Mouse (Mus musculus) liver, postnatal 0 days (tissue): ENCODE data around the gene Fndc9. TPM values are rescaled to one million over a fixed set of nuclear protein-coding genes. Genes with fewer than 3 reads are reported as not detected.

Experiments
- ATAC-seq: fragments of 200-750 bp; cut with Nextera tagmentation; 2 replicates; pipeline ENCODE4 v1.8.0; 2017; ENCODE audit warnings: mild to moderate bottlenecking, moderate library complexity
- DNase-seq: peaks from one replicate; pipeline ENCODE4 v3.0.0-alpha.2; 2016
- H3K27ac ChIP-seq: fragments of 300-500 bp; sonication (generic); 2 replicates; pipeline ENCODE4 v1.5.1; 2014; ENCODE audit warnings: antibody characterized with exemption, moderate library complexity, mild to moderate bottlenecking, low read depth
- H3K27me3 ChIP-seq: fragments of 300-500 bp; sonication (generic); 2 replicates; pipeline ENCODE4 v1.6.1; 2014; ENCODE audit warnings: low read length, control low read depth, mixed read lengths; ENCODE audit not compliant: insufficient read depth
- H3K36me3 ChIP-seq: fragments of 300-500 bp; sonication (generic); replicated peaks from 2 replicates; pipeline ENCODE4 v1.6.1; 2014; ENCODE audit warnings: mild to moderate bottlenecking, control low read depth, low read length, moderate library complexity, mixed read lengths; ENCODE audit not compliant: insufficient read depth
- H3K4me1 ChIP-seq: fragments of 300-500 bp; sonication (generic); 2 replicates; pipeline ENCODE4 v1.6.1; 2014; ENCODE audit warnings: antibody characterized with exemption, mild to moderate bottlenecking, control low read depth; ENCODE audit not compliant: insufficient read depth
- H3K4me2 ChIP-seq: fragments of 300-500 bp; sonication (generic); 2 replicates; pipeline ENCODE4 v1.6.1; 2014; ENCODE audit warnings: low read depth, mild to moderate bottlenecking, low read length, moderate library complexity, mixed read lengths
- H3K4me3 ChIP-seq: fragments of 300-500 bp; sonication (generic); 2 replicates; pipeline ENCODE4 v1.5.1; 2014; ENCODE audit warnings: low read depth, low read length
- H3K9ac ChIP-seq: fragments of 300-500 bp; sonication (generic); replicated peaks from 2 replicates; pipeline ENCODE4 v1.6.1; 2014; ENCODE audit warnings: mild to moderate bottlenecking, moderate library complexity
- H3K9me3 ChIP-seq: fragments of 300-500 bp; sonication (generic); 2 replicates; pipeline ENCODE4 v1.6.1; 2016; ENCODE audit warnings: mild to moderate bottlenecking, control low read depth, low read length, mixed read lengths
- CTCF ChIP-seq: sonication (generic); IDR thresholded peaks from 2 replicates; pipeline ENCODE4 v1.5.1; 2016; ENCODE audit warnings: antibody characterized with exemption, low read depth
- EP300 ChIP-seq: IDR thresholded peaks from 2 replicates; pipeline ENCODE4 v1.6.1; 2016; ENCODE audit warnings: antibody characterized with exemption, low read depth, mild to moderate bottlenecking
- WGBS: fragments of 180-500 bp; shearing (Covaris S2); extraction: QIAGEN DNeasy Blood & Tissue Kit; methylation state at CpG from one replicate; pipeline ENCODE4 v1.1.7; 2014; ENCODE audit not compliant: insufficient replicate concordance; 5-methylcytosine and 5-hydroxymethylcytosine counted together
- polyA plus RNA-seq: library from polyadenylated mRNA; unstranded; fragments of >200 nt; fragmentation: Nextera tagmentation; extraction: Ambion mirVana; gene quantifications from 2 replicates; pipeline ENCODE4 v1.2.1, GENCODE M21; 2015

Fndc9 gene
- polyA plus RNA-seq, 1 experiment from 2014 or later = 0.13 TPM

GRCm38 (mm10) chr11:46268991-46269390, 33.7 kb downstream of the Fndc9 start:
- TF ChIP-seq CTCF (peak; percentile 86), EP300 (no peak)
- H3K9ac ChIP-seq = no peak overlapping the region
- ATAC-seq (peak; percentile 45; the same call in 1 of the 2 replicates), DNase-seq (peak; percentile 64)
- no peaks in the 10 kb centered on the region for H3K9me3 ChIP-seq
- H3K27ac ChIP-seq = no peak overlapping the region
- WGBS = 21% methylated on average over 7 of the region's 7 CpGs
- H3K4me3 ChIP-seq = no peak overlapping the region
- H3K4me2 ChIP-seq = no peak overlapping the region
- peaks cover 28% of the 10 kb centered on the region for H3K36me3 ChIP-seq
- no peaks in the 10 kb centered on the region for H3K4me1 ChIP-seq
- H3K27me3 ChIP-seq = no peaks in the 10 kb centered on the region

- Histone ChIP-seq H3K27ac (no peak overlapping the region), H3K36me3 (peaks cover 30% of the 10 kb centered on the region), H3K9ac (no peak overlapping the region)
Observed at GRCm38 (mm10) chr11:46269391-46269790, 34.1 kb downstream of the Fndc9 start.

GRCm38 (mm10) chr11:46269893-46270292, 34.6 kb downstream of the Fndc9 start:
- TF ChIP-seq EP300 = no peak
- TF ChIP-seq CTCF = no peak
- Histone ChIP-seq H3K27ac (no peak overlapping the region), H3K4me1 (no peaks in the 10 kb centered on the region), H3K4me2 (no peak overlapping the region), H3K9me3 (no peaks in the 10 kb centered on the region), H3K27me3 (no peaks in the 10 kb centered on the region), H3K4me3 (no peak overlapping the region), H3K36me3 (peaks cover 33% of the 10 kb centered on the region), H3K9ac (no peak overlapping the region)
- ATAC-seq = no peak
- 74% methylated on average over 3 of the region's 3 CpGs for WGBS
- DNase-seq = no peak

More at GRCm38 (mm10) chr11:46269391-46269790, 34.1 kb downstream of the Fndc9 start:
- ATAC-seq (no peak), DNase-seq (no peak)
- TF ChIP-seq CTCF (no peak), EP300 (no peak)
- Histone ChIP-seq H3K9me3 (no peaks in the 10 kb centered on the region), H3K4me2 (no peak overlapping the region), H3K4me1 (no peaks in the 10 kb centered on the region), H3K4me3 (no peak overlapping the region), H3K27me3 (no peaks in the 10 kb centered on the region)
- WGBS = 82% methylated on average over 9 of the region's 9 CpGs

- no peaks in the 10 kb centered on the region for H3K4me1 ChIP-seq
- WGBS = 83% methylated on average over 8 of the region's 8 CpGs
- DNase-seq (no peak), ATAC-seq (no peak)
- no peaks in the 10 kb centered on the region for H3K27me3 ChIP-seq
- no peak overlapping the region for H3K9ac ChIP-seq
- TF ChIP-seq CTCF (no peak), EP300 (no peak)
- H3K36me3 ChIP-seq = peaks cover 27% of the 10 kb centered on the region
- no peak overlapping the region for H3K27ac ChIP-seq
- H3K9me3 ChIP-seq = no peaks in the 10 kb centered on the region
- no peak overlapping the region for H3K4me3 ChIP-seq
- no peak overlapping the region for H3K4me2 ChIP-seq
Observed at GRCm38 (mm10) chr11:46272058-46272681, 36.8 kb downstream of the Fndc9 start.

- DNase-seq (no peak), ATAC-seq (no peak)
- Histone ChIP-seq H3K9ac (no peak overlapping the region), H3K4me1 (no peaks in the 10 kb centered on the region), H3K36me3 (peaks cover 35% of the 10 kb centered on the region), H3K4me2 (no peak overlapping the region), H3K27me3 (no peaks in the 10 kb centered on the region), H3K9me3 (no peaks in the 10 kb centered on the region), H3K27ac (no peak overlapping the region), H3K4me3 (no peak overlapping the region)
- peak; percentile 32; the same call in 1 of the 2 replicates for TF ChIP-seq CTCF
- no peak for TF ChIP-seq EP300
- WGBS = 85% methylated on average over 3 of the region's 3 CpGs
Observed at GRCm38 (mm10) chr11:46273969-46274368, 38.6 kb downstream of the Fndc9 start.

GRCm38 (mm10) chr11:46275302-46275701, 40.0 kb downstream of the Fndc9 start:
- ATAC-seq = peak; percentile 75
- H3K27ac ChIP-seq = no peak overlapping the region
- no peaks in the 10 kb centered on the region for H3K9me3 ChIP-seq
- peak; percentile 84 for DNase-seq
- H3K4me2 ChIP-seq = no peak overlapping the region
- peak; percentile 88 for TF ChIP-seq CTCF
- TF ChIP-seq EP300 = no peak
- H3K9ac ChIP-seq = no peak overlapping the region
- H3K36me3 ChIP-seq = peaks cover 30% of the 10 kb centered on the region
- whole genome bisulfite sequencing = 4% methylated on average over 6 of the region's 6 CpGs
- no peak overlapping the region for H3K4me3 ChIP-seq
- H3K4me1 ChIP-seq = no peaks in the 10 kb centered on the region
- no peaks in the 10 kb centered on the region for H3K27me3 ChIP-seq
